Comparison of ENCODE assay signal across 8 mouse cellular contexts in genomic region chr9:64340351-64341253, GRCm38 (mm10). TPM values are rescaled to one million over a fixed set of nuclear protein-coding genes. Genes with fewer than 3 reads are reported as not detected.
DNase-seq lines count a peak whose midpoint lies in the region; ATAC-seq lines count a peak whose summit lies in the region.

No protein-coding gene starts in this region.

- under 1% methylated on average over 70 of the region's 85 CpGs for WGBS in hindbrain, embryonic 16.5 days

- H3K4me2 ChIP-seq in hindbrain, embryonic 16.5 days (ENCODE audit: low read length): peak overlapping the region; percentile 76

- H3K4me1 ChIP-seq in hindbrain, embryonic 16.5 days (ENCODE audit: control insufficient read depth, insufficient read depth, low read depth, low read length): peaks cover 6% of the 10 kb centered on the region

- peak overlapping the region; percentile 60 for H3K4me3 ChIP-seq in hindbrain, embryonic 16.5 days (ENCODE audit: low read length)

- no peaks in the 10 kb centered on the region for H3K9me3 ChIP-seq in hindbrain, embryonic 16.5 days (ENCODE audit: control insufficient read depth, low read length)

- ATAC-seq in hindbrain, embryonic 16.5 days: peak; percentile 91

- H3K27ac ChIP-seq in hindbrain, embryonic 16.5 days (ENCODE audit: low read depth, low read length): peak overlapping the region; percentile 98

- peak overlapping the region; percentile 98 for H3K9ac ChIP-seq in hindbrain, embryonic 16.5 days (ENCODE audit: low read depth, low read length)

- H3K36me3 ChIP-seq in hindbrain, embryonic 16.5 days (ENCODE audit: control insufficient read depth, insufficient read depth, low read length): no peaks in the 10 kb centered on the region

- DNase-seq in WW6 (ENCODE audit: low read depth, low spot score): peak; percentile 49
- peak; percentile 72 to 78 for DNase-seq in cerebellum, postnatal 36 days
- peak; percentile 63 for DNase-seq in gastrocnemius, adult 18-20 months (ENCODE audit: low spot score)
- DNase-seq in left cerebral cortex, adult 11 months (ENCODE audit: low spot score): peak; percentile 36
- DNase-seq in lung, postnatal 36 days: peak; percentile 71
- peak; percentile 81 for DNase-seq in retina, embryonic 14.5 days (ENCODE audit: low spot score)
- peak; percentile 69 to 74 for DNase-seq in thymus, postnatal 36 days

- no peaks in the 10 kb centered on the region for H3K27me3 ChIP-seq in hindbrain, embryonic 16.5 days (replicated peaks; ENCODE audit: control insufficient read depth, insufficient read depth, low read length)

RNA-seq across cellular contexts. Expression of gene Dis3l, which starts 0.5 kb away (rescaled TPM):
- 10 to 100 TPM; 22.5 to 24.6 TPM for total RNA-seq in gastrocnemius, adult 18-20 months (2021)
- 20.0 and 22.7 TPM in 2 replicates for polyA plus RNA-seq in hindbrain, embryonic 16.5 days (2015; fragmentation: Nextera tagmentation; extraction: Ambion mirVana)

RNA-seq across cellular contexts. Expression of gene Megf11, which starts 44.8 kb away (rescaled TPM):
- total RNA-seq in gastrocnemius, adult 18-20 months (2021): under 1 TPM; 0.45 to 0.59 TPM
- 20.0 and 20.2 TPM in 2 replicates for polyA plus RNA-seq in hindbrain, embryonic 16.5 days (2015; fragmentation: Nextera tagmentation; extraction: Ambion mirVana)

RNA-seq across cellular contexts. Expression of gene Tipin, which starts 59.2 kb away (rescaled TPM):
- 10 to 100 TPM; 10.0 to 11.1 TPM for total RNA-seq in gastrocnemius, adult 18-20 months (2021)
- polyA plus RNA-seq in hindbrain, embryonic 16.5 days (2015; fragmentation: Nextera tagmentation; extraction: Ambion mirVana): 68.3 and 68.7 TPM in 2 replicates

Comparison
In these comparisons a context has a peak if more than half of its experiments do, and no peak if none do; other contexts are left out.
1. Peak in every context shown above with its lines: DNase-seq, ATAC-seq, H3K4me3 ChIP-seq and H3K27ac ChIP-seq.